Mouse (Mus musculus) stomach, embryonic 16.5 days (tissue): ENCODE data around the gene Cbx8. TPM values are rescaled to one million over a fixed set of nuclear protein-coding genes. Genes with fewer than 3 reads are reported as not detected.

Source experiments
- ATAC-seq: fragments of 200-750 bp; cut with Nextera tagmentation; 2 replicates; pipeline ENCODE4 v1.8.0; 2017; ENCODE audit warnings: moderate number of reproducible peaks, moderate TSS enrichment; ENCODE audit not compliant: insufficient read depth, low FRiP score
- H3K27ac ChIP-seq: fragments of 300-500 bp; sonication (generic); 2 replicates; pipeline ENCODE4 v1.5.1; 2014; ENCODE audit warnings: low read length
- H3K27me3 ChIP-seq: fragments of 300-500 bp; sonication (generic); 2 replicates; pipeline ENCODE4 v1.6.1; 2014; ENCODE audit warnings: low read length, control low read depth, mixed read lengths; ENCODE audit not compliant: control insufficient read depth, insufficient read depth
- H3K36me3 ChIP-seq: fragments of 300-500 bp; sonication (generic); 2 replicates; pipeline ENCODE4 v1.6.1; 2014; ENCODE audit warnings: low read length; ENCODE audit not compliant: control insufficient read depth, insufficient read depth
- H3K4me1 ChIP-seq: fragments of 300-500 bp; sonication (generic); 2 replicates; pipeline ENCODE4 v1.6.1; 2014; ENCODE audit warnings: low read length, control low read depth, mixed read lengths; ENCODE audit not compliant: control insufficient read depth, insufficient read depth
- H3K4me2 ChIP-seq: fragments of 300-500 bp; sonication (generic); 2 replicates; pipeline ENCODE4 v1.6.1; 2014; ENCODE audit warnings: low read depth, low read length, mixed read lengths
- H3K4me3 ChIP-seq: fragments of 300-500 bp; sonication (generic); replicated peaks from 2 replicates; pipeline ENCODE4 v1.5.1; 2014; ENCODE audit warnings: mild to moderate bottlenecking, low read length
- H3K9ac ChIP-seq: fragments of 300-500 bp; sonication (generic); 2 replicates; pipeline ENCODE4 v1.6.1; 2014; ENCODE audit warnings: low read length
- H3K9me3 ChIP-seq: fragments of 300-500 bp; sonication (generic); replicated peaks from 2 replicates; pipeline ENCODE4 v1.6.1; 2016; ENCODE audit warnings: low read length, control low read depth; ENCODE audit not compliant: control insufficient read depth
- WGBS: fragments of 180-500 bp; shearing (Covaris S2); extraction: QIAGEN DNeasy Blood & Tissue Kit; methylation state at CpG from one replicate; pipeline ENCODE4 v1.1.7; 2014; 5-methylcytosine and 5-hydroxymethylcytosine counted together
- polyA plus RNA-seq: library from polyadenylated mRNA; unstranded; fragments of >200 nt; fragmentation: Nextera tagmentation; extraction: Ambion mirVana; gene quantifications from 2 replicates; pipeline ENCODE4 v1.2.1, GENCODE M21; 2015

Cbx8 gene
- polyA plus RNA-seq = 5.8 and 6.4 TPM in 2 replicates

- Histone ChIP-seq H3K9me3 (no peaks in the 10 kb centered on the region), H3K27ac (peak within 1 kb of the TSS; percentile 70), H3K9ac (peak within 1 kb of the TSS; percentile 84), H3K4me1 (peaks cover 47% of the 10 kb centered on the region), H3K4me2 (peak within 1 kb of the TSS; percentile 96), H3K27me3 (peaks cover 72% of the 10 kb centered on the region), H3K36me3 (no peaks in the 10 kb centered on the region), H3K4me3 (peak within 1 kb of the TSS; percentile 72)
- ATAC-seq = peak; percentile 96
- WGBS = under 1% methylated on average over 63 of the region's 63 CpGs
Observed at GRCm38 (mm10) chr11:119040600-119041324, at the start of gene Cbx8. Gene Cbx8, minus strand, starts transcription at chr11:119040969.

GRCm38 (mm10) chr11:119090076-119090960, 49.5 kb upstream of the Cbx8 start:
- Histone ChIP-seq H3K27ac (no peak overlapping the region), H3K4me2 (peak overlapping the region; percentile 94), H3K27me3 (peaks cover 30% of the 10 kb centered on the region), H3K4me1 (peaks cover 41% of the 10 kb centered on the region), H3K36me3 (no peaks in the 10 kb centered on the region), H3K4me3 (peak overlapping the region; percentile 53), H3K9ac (peak overlapping the region; percentile 71), H3K9me3 (no peaks in the 10 kb centered on the region)
- no peak for ATAC-seq
- WGBS = under 1% methylated on average over 72 of the region's 75 CpGs

GRCm38 (mm10) chr11:119089235-119090075, 48.7 kb upstream of the Cbx8 start:
- Histone ChIP-seq H3K4me2 (peak overlapping the region; percentile 94), H3K27ac (no peak overlapping the region), H3K9me3 (no peaks in the 10 kb centered on the region), H3K9ac (peak overlapping the region; percentile 46; the same call in 1 of the 2 replicates), H3K4me1 (peaks cover 44% of the 10 kb centered on the region), H3K36me3 (no peaks in the 10 kb centered on the region), H3K4me3 (peak overlapping the region; percentile 53), H3K27me3 (peaks cover 30% of the 10 kb centered on the region)
- no peak for ATAC-seq
- 2% methylated on average over 41 of the region's 41 CpGs for WGBS

DNA sequence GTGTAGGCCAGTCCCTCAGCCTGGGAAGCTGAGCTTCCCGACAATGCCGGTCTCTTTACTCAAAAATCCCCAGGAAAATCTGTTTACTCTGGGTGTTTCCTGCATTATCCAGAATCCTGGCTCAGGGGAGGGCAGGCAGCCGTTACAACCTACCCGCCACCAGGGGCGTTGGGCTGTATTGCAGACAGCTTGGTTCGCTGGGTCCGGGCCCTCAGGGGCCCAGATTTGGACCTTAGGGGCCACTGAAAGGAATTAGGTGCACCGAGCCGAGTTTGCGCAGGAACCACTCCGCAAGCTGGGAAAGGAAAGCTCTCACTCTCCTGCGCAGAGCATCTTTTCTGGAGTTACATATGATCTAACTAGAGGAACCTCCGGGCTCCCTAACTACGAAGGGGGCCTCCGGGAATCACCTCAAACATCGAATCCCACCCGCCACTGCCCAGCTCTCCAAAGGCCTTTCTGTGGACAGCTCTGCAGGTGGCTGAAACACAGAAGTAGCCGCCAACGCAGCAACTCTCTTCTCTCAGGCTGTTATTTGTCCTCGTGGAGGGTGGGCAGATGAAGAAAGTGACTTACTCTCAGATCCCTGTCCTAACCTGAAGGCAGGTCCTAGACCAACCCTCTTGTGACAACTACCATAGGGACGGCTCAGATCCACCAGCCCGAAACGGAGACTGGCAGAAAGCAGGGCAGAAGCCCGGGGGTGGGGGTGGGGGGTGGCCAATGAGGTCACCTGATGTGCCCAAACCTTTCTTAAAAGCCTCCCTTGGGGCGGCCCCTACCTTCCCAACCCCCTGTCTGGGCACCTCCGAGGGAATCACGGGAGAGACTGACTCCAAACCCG, 47.8 kb upstream of the Cbx8 start:
- WGBS = 4% methylated on average over 28 of the region's 28 CpGs
- Histone ChIP-seq H3K4me3 (peak overlapping the region; percentile 53; the same call in 1 of the 2 replicates), H3K36me3 (no peaks in the 10 kb centered on the region), H3K9me3 (no peaks in the 10 kb centered on the region), H3K27ac (peak overlapping the region; percentile 15; the same call in 1 of the 2 replicates), H3K27me3 (peaks cover 30% of the 10 kb centered on the region), H3K4me2 (peak overlapping the region; percentile 94; the same call in 1 of the 2 replicates), H3K9ac (no peak overlapping the region), H3K4me1 (peaks cover 52% of the 10 kb centered on the region)
- no peak for ATAC-seq

- 7% methylated on average over 35 of the region's 35 CpGs for WGBS
- Histone ChIP-seq H3K4me1 (peaks cover 63% of the 10 kb centered on the region), H3K36me3 (no peaks in the 10 kb centered on the region), H3K27ac (peak overlapping the region; percentile 40; the same call in 1 of the 2 replicates), H3K27me3 (peaks cover 30% of the 10 kb centered on the region), H3K4me3 (peak overlapping the region; percentile 20), H3K9ac (peak overlapping the region; percentile 51), H3K4me2 (peak overlapping the region; percentile 39), H3K9me3 (no peaks in the 10 kb centered on the region)
- ATAC-seq = no peak
Observed at GRCm38 (mm10) chr11:119087301-119088082, 46.7 kb upstream of the Cbx8 start.

GRCm38 (mm10) chr11:119086144-119086971, 45.6 kb upstream of the Cbx8 start, which contains the start of gene Cbx4:
Gene Cbx4, minus strand, starts transcription at chr11:119086221.
- Histone ChIP-seq H3K4me3 (peak within 1 kb of the TSS; percentile 71), H3K27me3 (peaks cover 30% of the 10 kb centered on the region), H3K4me2 (peak within 1 kb of the TSS; percentile 95), H3K27ac (peak within 1 kb of the TSS; percentile 98), H3K36me3 (peaks cover 1% of the 10 kb centered on the region; the same call in 1 of the 2 replicates), H3K9ac (peak within 1 kb of the TSS; percentile 81), H3K4me1 (peaks cover 68% of the 10 kb centered on the region), H3K9me3 (no peaks in the 10 kb centered on the region)
- peak; percentile 92 for ATAC-seq
- WGBS = under 1% methylated on average over 65 of the region's 67 CpGs
